Mouse (Mus musculus) hindbrain, postnatal 0 days (tissue): ENCODE measurements around the gene Tsc22d2. TPM values are rescaled to one million over a fixed set of nuclear protein-coding genes. Genes with fewer than 3 reads are reported as not detected.
A peak's percentile ranks its signal among the peaks of the same experiment; 100 is the strongest.
"Not testable (repeated sequence)": the region's sequence is repeated elsewhere in the genome, so short reads cannot be mapped to it uniquely, and the experiment has no call there.

Experiments used
- ATAC-seq: fragments of 200-750 bp; cut with Nextera tagmentation; 2 replicates; pipeline ENCODE4 v1.8.0; 2017; ENCODE audit warnings: mild to moderate bottlenecking, moderate TSS enrichment, moderate library complexity
- DNase-seq: peaks from one replicate; pipeline ENCODE4 v3.0.0-alpha.2; 2015; ENCODE audit warnings: low spot score
- H3K27ac ChIP-seq: fragments of 300-500 bp; sonication (generic); 2 replicates; pipeline ENCODE4 v1.5.1; 2014; ENCODE audit warnings: mild to moderate bottlenecking
- H3K27me3 ChIP-seq: fragments of 300-500 bp; sonication (generic); 2 replicates; pipeline ENCODE4 v1.6.1; 2014; ENCODE audit warnings: low read length, mixed read lengths; ENCODE audit not compliant: insufficient read depth
- H3K36me3 ChIP-seq: fragments of 300-500 bp; sonication (generic); 2 replicates; pipeline ENCODE4 v1.6.1; 2014; ENCODE audit warnings: low read length, mixed read lengths; ENCODE audit not compliant: insufficient read depth
- H3K4me1 ChIP-seq: fragments of 300-500 bp; sonication (generic); 2 replicates; pipeline ENCODE4 v1.6.1; 2014; ENCODE audit warnings: antibody characterized with exemption, low read length, mixed read lengths; ENCODE audit not compliant: insufficient read depth
- H3K4me2 ChIP-seq: fragments of 300-500 bp; sonication (generic); 2 replicates; pipeline ENCODE4 v1.6.1; 2014; ENCODE audit warnings: low read depth, mild to moderate bottlenecking, low read length, moderate library complexity, mixed read lengths
- H3K4me3 ChIP-seq: fragments of 300-500 bp; sonication (generic); 2 replicates; pipeline ENCODE4 v1.5.1; 2014; ENCODE audit warnings: low read length
- H3K9ac ChIP-seq: fragments of 300-500 bp; sonication (generic); replicated peaks from 2 replicates; pipeline ENCODE4 v1.6.1; 2014; ENCODE audit warnings: mild to moderate bottlenecking, low read length, moderate library complexity, mixed read lengths
- H3K9me3 ChIP-seq: fragments of 300-500 bp; sonication (generic); 2 replicates; pipeline ENCODE4 v1.6.1; 2016; ENCODE audit warnings: low read length, mixed read lengths
- CTCF ChIP-seq: IDR thresholded peaks from 2 replicates; pipeline ENCODE4 v1.5.1; 2016; ENCODE audit warnings: antibody characterized with exemption, control low read depth, low read depth
- WGBS: fragments of 180-500 bp; shearing (Covaris S2); extraction: QIAGEN DNeasy Blood & Tissue Kit; methylation state at CpG from one replicate; pipeline ENCODE4 v1.1.7; 2014; 5-methylcytosine and 5-hydroxymethylcytosine counted together
- polyA plus RNA-seq: library from polyadenylated mRNA; unstranded; fragments of >200 nt; fragmentation: Nextera tagmentation; extraction: Ambion mirVana; gene quantifications from 2 replicates; pipeline ENCODE4 v1.2.1, GENCODE M21; 2015
- total RNA-seq: library from RNA; depleted of rRNA; stranded (reverse); fragments of >200 nt; gene quantifications from 2 replicates; pipeline ENCODE4 v1.2.3, GENCODE M21; 2014

The Tsc22d2 gene
- total and polyA plus RNA-seq, 2 experiments from 2014 or later = 10.4 to 39.0 TPM

DNA sequence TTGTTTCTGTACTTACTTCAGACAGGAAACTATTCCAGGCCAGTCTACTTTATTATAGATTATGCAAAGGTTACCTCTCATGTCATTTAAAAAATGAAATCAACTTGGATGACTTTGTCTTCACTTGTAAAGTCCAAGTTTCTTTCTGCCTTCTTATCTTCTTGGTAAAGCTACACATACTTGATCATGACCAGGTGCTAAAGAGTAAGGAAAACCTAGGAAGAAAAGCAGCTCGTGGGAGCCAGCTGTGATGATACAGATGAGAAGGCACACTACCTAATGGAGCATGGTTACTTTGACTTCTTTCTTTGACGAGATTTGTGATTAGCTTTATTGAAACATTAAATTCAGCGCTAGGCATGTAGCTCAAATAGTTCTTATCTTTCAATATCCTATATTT, 40.7 kb downstream of the Tsc22d2 start:
- ATAC-seq (no peak), DNase-seq (no peak)
- H3K36me3 ChIP-seq = peaks cover 3% of the 10 kb centered on the region; the same call in 1 of the 2 replicates
- TF ChIP-seq CTCF = no peak
- no peak overlapping the region for H3K4me3 ChIP-seq
- H3K27ac ChIP-seq = no peak overlapping the region
- 75% methylated on average over 3 of the region's 3 CpGs for WGBS
- H3K27me3 ChIP-seq = no peaks in the 10 kb centered on the region
- H3K4me2 ChIP-seq = no peak overlapping the region
- no peaks in the 10 kb centered on the region for H3K9me3 ChIP-seq
- H3K9ac ChIP-seq = no peak overlapping the region
- H3K4me1 ChIP-seq = no peaks in the 10 kb centered on the region

DNA sequence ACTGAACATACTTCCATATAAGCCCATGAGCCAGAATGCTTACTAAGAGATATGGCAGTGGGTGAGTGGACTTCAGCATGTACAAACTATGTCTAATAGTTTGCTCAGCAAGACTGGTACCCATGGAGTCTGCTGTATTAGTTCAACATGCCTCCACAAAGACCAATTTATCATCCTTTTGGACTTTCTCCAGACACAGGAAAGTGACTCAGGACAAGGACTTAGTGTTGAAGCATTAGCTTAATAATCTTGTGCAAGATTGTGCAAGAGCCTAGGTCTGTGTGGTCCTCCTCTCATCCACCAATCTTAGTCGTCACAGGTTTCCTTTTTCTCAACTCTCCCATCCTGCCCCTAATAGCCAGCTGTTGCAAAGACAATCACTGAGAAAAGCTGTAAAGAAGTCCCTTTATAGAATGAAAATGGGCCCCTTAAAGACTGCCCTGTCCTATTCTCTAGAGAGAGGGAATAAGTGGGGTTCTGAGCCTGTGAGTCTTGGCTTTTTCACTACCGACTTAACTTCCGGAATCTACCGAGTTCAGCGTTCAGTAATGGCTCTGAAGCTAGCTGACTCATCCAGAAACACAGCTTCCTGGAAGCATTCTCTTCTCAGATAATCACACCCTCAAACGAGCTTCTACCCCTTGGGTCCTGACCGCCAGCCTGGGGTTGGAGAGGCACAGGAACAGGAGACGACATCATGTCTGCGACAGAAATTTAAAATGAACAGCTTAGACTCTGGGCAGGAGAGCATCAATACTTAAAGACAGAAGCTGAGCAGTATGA, 55.3 kb downstream of the Tsc22d2 start:
- no peak for TF ChIP-seq CTCF
- H3K4me1 ChIP-seq = no peaks in the 10 kb centered on the region

GRCm38 (mm10) chr3:58475298-58475697, 60.8 kb downstream of the Tsc22d2 start:
- H3K4me2 ChIP-seq, DNase-seq, H3K27me3 ChIP-seq, H3K27ac ChIP-seq, H3K36me3 ChIP-seq, ATAC-seq, H3K9me3 ChIP-seq, H3K4me3 ChIP-seq, H3K4me1 ChIP-seq, H3K9ac ChIP-seq: not testable (repeated sequence)
- 100% methylated on average over 1 of the region's 1 CpGs for WGBS

More for the DNA sequence above, 55.3 kb downstream of the Tsc22d2 start:
- Histone ChIP-seq H3K36me3 (no peaks in the 10 kb centered on the region), H3K9ac (no peak overlapping the region), H3K27ac (no peak overlapping the region), H3K9me3 (no peaks in the 10 kb centered on the region), H3K4me3 (no peak overlapping the region), H3K4me2 (no peak overlapping the region), H3K27me3 (no peaks in the 10 kb centered on the region)
- DNase-seq (no peak), ATAC-seq (no peak)
- 85% methylated on average over 9 of the region's 9 CpGs for WGBS

DNA sequence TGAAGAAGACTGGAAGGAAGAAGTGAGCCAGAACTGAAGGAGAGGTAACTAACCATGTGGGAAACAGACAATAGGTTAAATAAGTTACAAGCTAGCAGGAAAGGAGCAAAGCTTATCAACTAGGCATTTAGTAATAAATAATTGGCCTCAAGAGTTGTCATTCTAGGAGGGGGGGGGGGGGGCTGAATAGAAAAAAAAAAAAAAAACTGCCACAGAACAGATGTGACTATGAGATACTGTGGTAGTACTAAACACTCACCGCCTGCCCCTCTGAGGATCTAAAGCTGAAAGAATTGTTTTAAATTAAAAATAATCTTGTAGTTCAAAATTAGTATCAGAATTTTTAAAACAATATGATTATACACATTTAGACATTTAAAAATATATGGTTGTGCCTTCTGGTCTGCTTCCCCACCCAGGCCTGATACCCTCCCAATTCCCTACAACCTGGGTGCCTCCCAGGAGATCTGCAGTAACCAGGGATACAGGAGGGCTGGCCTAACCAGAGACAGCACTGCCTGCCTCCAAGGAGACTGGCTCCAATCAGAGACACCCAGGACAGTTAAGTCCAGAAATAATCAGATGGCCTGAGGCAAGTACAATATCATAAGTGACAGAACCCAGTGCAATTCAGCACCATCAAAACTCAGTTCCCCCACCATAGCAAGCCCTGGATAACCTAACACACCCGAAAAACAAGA, 64.4 kb downstream of the Tsc22d2 start:
- H3K27ac ChIP-seq = no peak overlapping the region
- no peaks in the 10 kb centered on the region for H3K9me3 ChIP-seq
- H3K4me3 ChIP-seq = no peak overlapping the region
- no peaks in the 10 kb centered on the region for H3K27me3 ChIP-seq
- no peak overlapping the region for H3K9ac ChIP-seq
- no peak overlapping the region for H3K4me2 ChIP-seq
- TF ChIP-seq CTCF = no peak
- 85% methylated on average over 2 of the region's 2 CpGs for WGBS
- DNase-seq = no peak
- H3K36me3 ChIP-seq = no peaks in the 10 kb centered on the region
- no peaks in the 10 kb centered on the region for H3K4me1 ChIP-seq
- no peak for ATAC-seq

DNA sequence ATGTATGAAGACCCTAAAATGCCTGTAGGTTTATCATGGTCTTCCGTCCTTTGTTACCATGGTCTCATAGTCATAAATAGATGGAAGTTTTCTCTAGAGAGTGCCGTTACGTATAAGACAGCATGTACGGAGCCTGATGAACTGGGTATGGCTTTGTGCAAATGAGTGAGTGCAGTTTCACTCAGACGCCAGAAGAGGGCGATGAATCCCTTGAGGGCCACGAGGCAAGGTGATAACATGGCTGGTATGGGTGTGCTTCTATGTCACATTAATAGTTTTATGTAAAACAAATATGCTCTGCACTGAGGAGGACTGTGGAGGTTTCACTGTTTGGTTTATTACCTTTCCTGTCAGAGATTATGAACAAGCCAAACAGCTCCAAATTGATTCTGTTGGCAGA, 71.4 kb downstream of the Tsc22d2 start:
- ATAC-seq (no peak), DNase-seq (no peak)
- Histone ChIP-seq H3K27me3 (no peaks in the 10 kb centered on the region), H3K9ac (no peak overlapping the region), H3K4me1 (no peaks in the 10 kb centered on the region), H3K27ac (no peak overlapping the region), H3K9me3 (no peaks in the 10 kb centered on the region), H3K4me3 (no peak overlapping the region), H3K36me3 (no peaks in the 10 kb centered on the region), H3K4me2 (no peak overlapping the region)
- TF ChIP-seq CTCF = peak; percentile 41; the same call in 1 of the 2 replicates
- 66% methylated on average over 7 of the region's 7 CpGs for WGBS

DNA sequence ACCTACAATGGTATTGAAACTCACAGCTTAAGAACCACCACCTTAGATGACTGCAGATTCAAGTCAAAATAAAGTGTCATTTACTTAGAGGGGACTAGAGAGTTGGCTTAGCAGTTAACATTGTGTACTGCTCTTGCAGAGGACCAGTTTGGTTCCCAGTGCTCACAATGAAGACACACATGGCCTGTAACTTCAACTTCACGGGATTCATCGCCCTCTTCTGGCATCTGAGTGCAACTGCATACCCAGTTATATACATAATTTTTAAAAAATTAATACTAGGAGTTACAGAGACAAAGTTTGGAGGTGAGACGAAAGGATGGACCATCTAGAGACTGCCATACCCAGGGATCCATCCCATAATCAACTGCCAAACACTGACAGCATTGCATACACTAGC, 72.6 kb downstream of the Tsc22d2 start:
- TF ChIP-seq CTCF = peak; percentile 34
- no peak overlapping the region for H3K4me3 ChIP-seq
- H3K4me2 ChIP-seq = no peak overlapping the region
- DNase-seq = no peak
- H3K9me3 ChIP-seq = no peaks in the 10 kb centered on the region
- H3K36me3 ChIP-seq = no peaks in the 10 kb centered on the region
- ATAC-seq = no peak
- no peaks in the 10 kb centered on the region for H3K4me1 ChIP-seq
- no peaks in the 10 kb centered on the region for H3K27me3 ChIP-seq
- WGBS = 71% methylated on average over 3 of the region's 3 CpGs
- no peak overlapping the region for H3K9ac ChIP-seq
- no peak overlapping the region for H3K27ac ChIP-seq
